Mouse (Mus musculus) bone marrow, adult 2 months (tissue): ENCODE results near the gene Sox5. TPM values are rescaled to one million over a fixed set of nuclear protein-coding genes. Genes with fewer than 3 reads are reported as not detected.
A peak's percentile ranks its signal among the peaks of the same experiment; 100 is the strongest.

ENCODE experiments used
- H3K27ac ChIP-seq: fragments of 200-500 bp; 2 replicates; pipeline ENCODE4 v1.5.1; 2012; ENCODE audit warnings: low read depth, mild to moderate bottlenecking, control low read depth, inconsistent platforms, low read length; ENCODE audit not compliant: control insufficient read depth, poor library complexity, insufficient read depth
- H3K4me1 ChIP-seq: fragments of 200-500 bp; 2 replicates; pipeline ENCODE4 v1.6.1; 2011; ENCODE audit warnings: low read length; ENCODE audit not compliant: control insufficient read depth, insufficient read depth
- H3K4me3 ChIP-seq: fragments of 200-500 bp; replicated peaks from 2 replicates; pipeline ENCODE3; 2011; ENCODE audit warnings: mild to moderate bottlenecking, low read depth, low read length, control low read depth; ENCODE audit not compliant: control insufficient read depth
- CTCF ChIP-seq: fragments of 200-500 bp; IDR thresholded peaks from 2 replicates; pipeline ENCODE4 v1.5.1; 2011; ENCODE audit warnings: low read length, control low read depth; ENCODE audit not compliant: control insufficient read depth, insufficient read depth
- POLR2A ChIP-seq: fragments of 200-500 bp; IDR thresholded peaks from 2 replicates; pipeline ENCODE4 v1.6.1; 2011; ENCODE audit warnings: low read depth, mild to moderate bottlenecking, control low read depth, low read length, borderline replicate concordance; ENCODE audit not compliant: control insufficient read depth
- WGBS: fragments of 180-500 bp; shearing (Covaris S2); methylation state at CpG from one replicate; pipeline ENCODE4 v1.1.7; 2018; 5-methylcytosine and 5-hydroxymethylcytosine counted together
- polyA plus RNA-seq: library from polyadenylated mRNA; stranded (reverse); fragments of >200 nt; gene quantifications from 2 replicates; pipeline ENCODE4 v1.2.4, GENCODE M21; 2011; ENCODE audit warnings: low replicate concordance; ENCODE audit not compliant: missing spikeins, insufficient read depth, insufficient read length

Sox5 gene
- polyA plus RNA-seq, 1 experiment: not detected

GRCm38 (mm10) chr6:144648124-144648591, 133.6 kb downstream of the Sox5 start:
- WGBS: 57% methylated on average over 4 of the region's 4 CpGs
- TF ChIP-seq CTCF (no peak), POLR2A (no peak)
- Histone ChIP-seq H3K27ac (no peak overlapping the region), H3K4me3 (no peak overlapping the region), H3K4me1 (no peaks in the 10 kb centered on the region)

GRCm38 (mm10) chr6:144646331-144646730, 135.4 kb downstream of the Sox5 start:
- Histone ChIP-seq H3K4me3 (no peak overlapping the region), H3K27ac (no peak overlapping the region), H3K4me1 (no peaks in the 10 kb centered on the region)
- 67% methylated on average over 3 of the region's 3 CpGs for WGBS
- no peak for TF ChIP-seq CTCF
- no peak for TF ChIP-seq POLR2A

- no peak for TF ChIP-seq POLR2A
- no peak for TF ChIP-seq CTCF
- 81% methylated on average over 4 of the region's 4 CpGs for WGBS
- H3K4me1 ChIP-seq: no peaks in the 10 kb centered on the region
- H3K27ac ChIP-seq: no peak overlapping the region
- no peak overlapping the region for H3K4me3 ChIP-seq
Observed at GRCm38 (mm10) chr6:144645796-144646195, 136.0 kb downstream of the Sox5 start.

GRCm38 (mm10) chr6:144644711-144645110, 137.1 kb downstream of the Sox5 start:
- 58% methylated on average over 4 of the region's 4 CpGs for WGBS

GRCm38 (mm10) chr6:144643601-144644000, 138.2 kb downstream of the Sox5 start:
- Histone ChIP-seq H3K4me1 (no peaks in the 10 kb centered on the region), H3K4me3 (no peak overlapping the region), H3K27ac (no peak overlapping the region)
- 87% methylated on average over 5 of the region's 5 CpGs for WGBS
- TF ChIP-seq CTCF: no peak
- no peak for TF ChIP-seq POLR2A

More at GRCm38 (mm10) chr6:144644711-144645110, 137.1 kb downstream of the Sox5 start:
- H3K4me1 ChIP-seq: no peaks in the 10 kb centered on the region
- TF ChIP-seq POLR2A: no peak
- TF ChIP-seq CTCF: peak; percentile 49
- H3K27ac ChIP-seq: no peak overlapping the region
- H3K4me3 ChIP-seq: no peak overlapping the region

- WGBS: 75% methylated on average over 5 of the region's 5 CpGs
Observed at GRCm38 (mm10) chr6:144641888-144642287, 139.9 kb downstream of the Sox5 start.

GRCm38 (mm10) chr6:144640591-144640990, 141.2 kb downstream of the Sox5 start:
- Histone ChIP-seq H3K4me3 (no peak overlapping the region), H3K27ac (no peak overlapping the region), H3K4me1 (no peaks in the 10 kb centered on the region)
- 81% methylated on average over 3 of the region's 3 CpGs for WGBS
- TF ChIP-seq POLR2A (no peak), CTCF (no peak)

More at GRCm38 (mm10) chr6:144641888-144642287, 139.9 kb downstream of the Sox5 start:
- Histone ChIP-seq H3K27ac (no peak overlapping the region), H3K4me1 (no peaks in the 10 kb centered on the region), H3K4me3 (no peak overlapping the region)
- TF ChIP-seq POLR2A (no peak), CTCF (no peak)

- 71% methylated on average over 5 of the region's 5 CpGs for WGBS
- TF ChIP-seq CTCF (no peak), POLR2A (no peak)
- no peaks in the 10 kb centered on the region for H3K4me1 ChIP-seq
- H3K4me3 ChIP-seq: no peak overlapping the region
- no peak overlapping the region for H3K27ac ChIP-seq
Observed at GRCm38 (mm10) chr6:144638547-144638946, 143.2 kb downstream of the Sox5 start.

GRCm38 (mm10) chr6:144627539-144628115, 154.2 kb downstream of the Sox5 start:
- TF ChIP-seq CTCF: no peak
- TF ChIP-seq POLR2A: no peak
- Histone ChIP-seq H3K4me3 (no peak overlapping the region), H3K4me1 (no peaks in the 10 kb centered on the region), H3K27ac (no peak overlapping the region)
- 45% methylated on average over 7 of the region's 7 CpGs for WGBS
